Mouse (Mus musculus) forebrain, embryonic 15.5 days (tissue): ENCODE measurements around the gene Vmn1r210. TPM values are rescaled to one million over a fixed set of nuclear protein-coding genes. Genes with fewer than 3 reads are reported as not detected.
"Not testable (repeated sequence)": the region's sequence is repeated elsewhere in the genome, so short reads cannot be mapped to it uniquely, and the experiment has no call there.

ENCODE experiments used
- ATAC-seq: fragments of 200-750 bp; cut with Nextera tagmentation; replicated peaks from 2 replicates; pipeline ENCODE4 v1.8.0; 2017; ENCODE audit warnings: mild to moderate bottlenecking, moderate TSS enrichment, moderate library complexity
- H3K27ac ChIP-seq: fragments of 300-500 bp; sonication (generic); replicated peaks from 2 replicates; pipeline ENCODE4 v1.5.1; 2015; ENCODE audit warnings: mild to moderate bottlenecking, inconsistent platforms
- H3K27me3 ChIP-seq: fragments of 300-500 bp; sonication (generic); 2 replicates; pipeline ENCODE4 v1.6.1; 2015; ENCODE audit warnings: inconsistent platforms
- H3K36me3 ChIP-seq: fragments of 300-500 bp; sonication (generic); 2 replicates; pipeline ENCODE4 v1.6.1; 2015; ENCODE audit warnings: mild to moderate bottlenecking, inconsistent platforms
- H3K4me1 ChIP-seq: fragments of 300-500 bp; sonication (generic); 2 replicates; pipeline ENCODE4 v1.6.1; 2015; ENCODE audit warnings: inconsistent platforms
- H3K4me2 ChIP-seq: fragments of 300-500 bp; sonication (generic); replicated peaks from 2 replicates; pipeline ENCODE4 v1.6.1; 2015; ENCODE audit warnings: mild to moderate bottlenecking, inconsistent platforms
- H3K4me3 ChIP-seq: fragments of 300-500 bp; sonication (generic); 2 replicates; pipeline ENCODE4 v1.5.1; 2015; ENCODE audit warnings: mild to moderate bottlenecking, inconsistent platforms
- H3K9ac ChIP-seq: fragments of 300-500 bp; sonication (generic); replicated peaks from 2 replicates; pipeline ENCODE4 v1.6.1; 2015; ENCODE audit warnings: mild to moderate bottlenecking, inconsistent platforms
- H3K9me3 ChIP-seq: fragments of 300-500 bp; sonication (generic); 2 replicates; pipeline ENCODE4 v1.6.1; 2016; ENCODE audit warnings: inconsistent platforms
- WGBS: fragments of 180-500 bp; shearing (Covaris S2); methylation state at CpG from one replicate; pipeline ENCODE4 v1.1.7; 2015; ENCODE audit warnings: mixed read lengths; 5-methylcytosine and 5-hydroxymethylcytosine counted together
- polyA plus RNA-seq: library from polyadenylated mRNA; unstranded; fragments of >200 nt; fragmentation: Nextera tagmentation; extraction: Ambion mirVana; gene quantifications from 2 replicates; pipeline ENCODE4 v1.2.1, GENCODE M21; 2015

Vmn1r210 gene
- polyA plus RNA-seq = not detected in 2 replicates

DNA sequence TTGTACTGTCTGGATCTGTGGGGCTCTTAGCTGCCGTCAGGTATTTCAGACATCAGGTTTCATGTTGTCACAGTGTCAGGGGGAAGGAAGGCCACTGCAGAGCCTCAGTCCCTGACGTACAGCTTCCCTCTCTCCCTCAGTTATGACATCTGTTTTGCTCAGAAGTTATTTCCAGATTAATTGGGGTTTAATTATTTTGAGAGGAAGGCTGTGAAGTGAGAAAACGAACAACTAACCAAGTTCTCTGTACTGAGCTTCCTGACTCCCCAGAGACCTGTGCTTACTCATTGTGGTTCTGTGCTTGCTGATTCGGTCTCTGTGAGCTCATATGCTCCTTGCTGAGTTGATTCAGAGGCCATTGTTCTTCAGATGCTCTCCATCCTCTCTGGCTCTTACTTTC is at the start of gene Vmn1r210:
Vmn1r210 (minus strand) TSS at position 101 of the 400 bp plus-strand sequence.
- no peaks in the 10 kb centered on the region for H3K4me1 ChIP-seq
- no peaks in the 10 kb centered on the region for H3K9me3 ChIP-seq
- H3K27me3 ChIP-seq = no peaks in the 10 kb centered on the region
- H3K27ac ChIP-seq = no peak within 1 kb of the TSS
- no peak within 1 kb of the TSS for H3K9ac ChIP-seq
- H3K4me3 ChIP-seq = no peak within 1 kb of the TSS
- no peak within 1 kb of the TSS for H3K4me2 ChIP-seq
- no peaks in the 10 kb centered on the region for H3K36me3 ChIP-seq
- ATAC-seq = no peak
- WGBS = 59% methylated on average over 4 of the region's 4 CpGs

DNA sequence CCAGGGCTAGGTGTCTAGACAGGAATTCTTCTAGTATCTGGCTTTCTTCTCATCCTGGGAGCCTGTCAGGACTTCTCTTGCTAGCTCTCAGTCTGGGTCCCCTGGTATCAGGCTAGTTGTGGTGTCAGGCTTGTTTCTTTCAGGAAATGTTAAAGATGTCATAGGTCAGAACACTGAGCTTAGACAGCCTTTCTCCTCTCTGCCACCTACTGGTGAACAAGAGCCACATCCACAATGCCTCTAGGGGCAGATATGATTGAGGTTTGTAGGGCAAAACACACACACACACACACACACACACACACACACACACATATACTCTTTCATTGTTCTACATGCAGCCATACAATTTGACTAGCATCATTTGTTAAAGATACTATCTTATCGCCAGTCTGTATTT is 48.1 kb upstream of the Vmn1r210 start:
- no peak overlapping the region for H3K4me3 ChIP-seq
- H3K36me3 ChIP-seq = no peaks in the 10 kb centered on the region
- ATAC-seq = no peak
- no peaks in the 10 kb centered on the region for H3K27me3 ChIP-seq
- no peaks in the 10 kb centered on the region for H3K9me3 ChIP-seq
- H3K27ac ChIP-seq = no peak overlapping the region
- no peak overlapping the region for H3K4me2 ChIP-seq
- no peaks in the 10 kb centered on the region for H3K4me1 ChIP-seq
- 100% methylated on average over 1 of the region's 1 CpGs for WGBS
- H3K9ac ChIP-seq = no peak overlapping the region

DNA sequence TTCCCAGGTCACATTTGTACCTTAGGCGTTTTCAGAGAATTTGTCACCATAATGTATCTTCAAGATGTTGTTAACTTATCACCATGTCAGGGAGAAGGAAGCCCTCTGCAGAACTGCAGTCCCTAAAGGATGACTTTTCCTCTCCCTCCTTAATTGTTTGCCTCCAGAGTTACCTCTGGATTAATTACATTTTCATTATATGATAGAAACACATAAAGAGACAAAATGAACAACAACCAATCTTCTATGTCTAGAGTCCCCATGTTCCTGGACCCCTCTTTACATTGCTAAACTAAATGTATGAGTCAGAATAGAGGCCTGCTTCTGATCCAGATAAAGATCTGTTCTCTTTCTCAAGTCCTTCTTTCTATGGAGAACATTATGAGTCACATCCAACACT is 26.3 kb upstream of the Vmn1r210 start, which contains the start of gene Vmn1r211:
Vmn1r211 (minus strand) TSS at position 101 of the 400 bp plus-strand sequence.
- H3K27ac ChIP-seq = no peak within 1 kb of the TSS
- no peak for ATAC-seq
- no peak within 1 kb of the TSS for H3K4me3 ChIP-seq
- H3K27me3 ChIP-seq = no peaks in the 10 kb centered on the region
- H3K9me3 ChIP-seq = no peaks in the 10 kb centered on the region
- no peaks in the 10 kb centered on the region for H3K4me1 ChIP-seq
- H3K4me2 ChIP-seq = no peak within 1 kb of the TSS
- no peaks in the 10 kb centered on the region for H3K36me3 ChIP-seq
- H3K9ac ChIP-seq = no peak within 1 kb of the TSS
- 97% methylated on average over 1 of the region's 1 CpGs for WGBS

DNA sequence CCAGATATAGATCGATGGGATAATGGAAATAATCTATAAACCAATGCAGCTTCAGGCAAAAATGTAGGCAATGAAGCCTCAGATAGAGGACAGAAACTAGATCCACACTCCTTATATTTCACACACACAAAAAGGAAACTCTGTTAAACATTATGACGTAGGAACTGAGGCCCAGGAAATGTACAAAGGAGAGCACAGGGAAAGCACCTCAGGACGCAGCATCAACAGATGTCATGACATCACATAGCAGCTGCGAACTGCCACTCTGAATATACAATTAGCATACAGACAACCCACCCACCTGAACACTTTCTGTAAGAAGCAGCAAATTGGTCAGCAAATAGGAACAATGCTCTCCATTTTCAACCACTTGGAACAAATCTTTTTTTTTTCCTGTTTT is 23.6 kb upstream of the Vmn1r210 start:
- Histone ChIP-seq H3K9me3 (no peaks in the 10 kb centered on the region), H3K4me3 (no peak overlapping the region), H3K27ac (no peak overlapping the region), H3K4me2 (no peak overlapping the region), H3K9ac (no peak overlapping the region), H3K4me1 (no peaks in the 10 kb centered on the region), H3K36me3 (no peaks in the 10 kb centered on the region), H3K27me3 (no peaks in the 10 kb centered on the region)
- 58% methylated on average over 4 of the region's 4 CpGs for WGBS
- ATAC-seq = no peak

DNA sequence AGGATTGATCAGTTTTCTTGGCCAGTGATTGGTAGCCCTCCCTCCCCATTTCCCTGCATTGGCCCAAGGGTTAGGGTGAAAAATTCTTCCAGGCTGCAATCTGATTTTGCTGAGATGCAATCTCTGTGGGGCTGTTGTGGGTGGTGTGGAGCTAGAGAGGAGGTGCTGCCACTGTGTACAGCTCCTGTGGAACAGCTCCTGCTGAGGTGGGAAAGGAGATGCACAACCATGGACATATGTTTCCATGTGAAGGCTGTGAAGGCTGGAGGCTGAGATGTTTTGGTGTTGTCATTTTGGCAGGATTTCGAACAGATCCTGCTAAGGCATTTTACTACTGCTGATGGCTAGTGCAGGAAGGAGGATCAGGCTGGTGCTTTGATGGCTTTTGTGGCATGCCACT is 15.7 kb upstream of the Vmn1r210 start:
- no peak for ATAC-seq
- WGBS = 74% methylated on average over 1 of the region's 1 CpGs

DNA sequence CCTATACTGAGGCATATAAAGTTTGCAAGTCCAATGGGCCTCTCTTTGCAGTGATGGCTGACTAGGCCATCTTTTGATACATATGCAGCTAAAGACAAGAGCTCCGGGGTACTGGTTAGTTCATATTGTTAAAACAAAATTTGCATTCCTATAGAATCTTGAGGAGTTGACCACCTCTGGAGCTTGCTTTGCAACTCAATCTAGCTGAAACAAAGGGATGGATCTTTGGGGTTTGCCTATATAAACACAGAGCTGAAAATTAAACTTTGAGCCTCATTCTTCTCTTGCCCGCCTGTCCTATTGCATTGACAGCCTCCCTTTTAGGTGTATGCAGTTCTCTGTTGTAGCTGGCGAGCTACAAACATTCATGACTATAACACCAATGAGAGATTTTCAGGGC is 13.2 kb upstream of the Vmn1r210 start:
- not testable (repeated sequence) for H3K4me3 ChIP-seq, ATAC-seq
- 43% methylated on average over 3 of the region's 3 CpGs for WGBS

More for the DNA sequence above, 15.7 kb upstream of the Vmn1r210 start:
- Histone ChIP-seq H3K4me2 (no peak overlapping the region), H3K4me3 (no peak overlapping the region), H3K9ac (no peak overlapping the region), H3K4me1 (no peaks in the 10 kb centered on the region), H3K9me3 (no peaks in the 10 kb centered on the region), H3K27ac (no peak overlapping the region), H3K27me3 (no peaks in the 10 kb centered on the region), H3K36me3 (no peaks in the 10 kb centered on the region)

DNA sequence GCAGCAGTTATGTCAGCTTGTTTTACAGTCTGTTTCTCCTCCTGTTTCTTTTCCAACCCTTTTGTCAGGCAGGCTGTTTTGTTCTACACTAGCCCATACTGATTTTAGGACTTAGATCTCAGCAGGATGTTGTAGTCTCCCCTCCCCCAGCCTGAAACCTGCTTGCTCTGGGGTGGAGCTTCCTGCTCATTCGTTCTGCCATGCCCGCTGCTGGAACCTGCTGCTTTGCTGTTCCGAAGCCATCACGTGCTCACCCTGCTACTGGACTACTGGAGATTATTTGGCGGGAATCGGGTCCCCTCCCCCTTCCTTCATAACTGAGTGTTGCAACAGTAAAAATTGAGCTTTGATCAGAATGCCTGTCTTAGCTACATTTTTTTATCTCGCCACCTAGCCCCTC is 1.8 kb downstream of the Vmn1r210 start:
- WGBS = 37% methylated on average over 7 of the region's 7 CpGs
- H3K4me3 ChIP-seq, H3K9ac ChIP-seq, H3K27ac ChIP-seq, H3K36me3 ChIP-seq, ATAC-seq, H3K9me3 ChIP-seq, H3K4me1 ChIP-seq, H3K27me3 ChIP-seq, H3K4me2 ChIP-seq: not testable (repeated sequence)

More for the DNA sequence above, 13.2 kb upstream of the Vmn1r210 start:
- H3K4me1 ChIP-seq, H3K4me2 ChIP-seq, H3K9me3 ChIP-seq, H3K27ac ChIP-seq, H3K9ac ChIP-seq, H3K36me3 ChIP-seq, H3K27me3 ChIP-seq: not testable (repeated sequence)

DNA sequence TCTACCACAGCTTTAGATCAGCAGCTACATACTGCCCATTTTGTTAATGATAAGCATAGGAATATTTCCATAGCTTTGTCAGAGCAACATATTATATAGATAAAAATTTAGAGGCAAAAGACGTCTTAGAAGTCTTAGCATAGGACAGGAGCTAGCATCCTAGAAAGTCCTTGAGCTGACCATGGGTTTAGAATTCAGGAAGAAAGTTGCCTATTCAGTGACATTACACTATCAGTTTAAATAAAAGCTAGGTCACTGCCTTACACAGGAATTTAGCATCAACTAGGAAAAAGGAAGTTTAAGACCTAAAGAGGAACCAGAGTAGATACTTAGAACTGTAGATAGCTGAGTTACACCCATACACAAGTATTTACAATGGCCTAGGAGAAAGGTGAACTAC is 9.5 kb downstream of the Vmn1r210 start:
- not testable (repeated sequence) for H3K4me1 ChIP-seq, H3K27ac ChIP-seq, H3K9me3 ChIP-seq, H3K27me3 ChIP-seq, H3K36me3 ChIP-seq, H3K9ac ChIP-seq, H3K4me3 ChIP-seq, ATAC-seq, H3K4me2 ChIP-seq
- WGBS = 89% methylated on average over 1 of the region's 1 CpGs

DNA sequence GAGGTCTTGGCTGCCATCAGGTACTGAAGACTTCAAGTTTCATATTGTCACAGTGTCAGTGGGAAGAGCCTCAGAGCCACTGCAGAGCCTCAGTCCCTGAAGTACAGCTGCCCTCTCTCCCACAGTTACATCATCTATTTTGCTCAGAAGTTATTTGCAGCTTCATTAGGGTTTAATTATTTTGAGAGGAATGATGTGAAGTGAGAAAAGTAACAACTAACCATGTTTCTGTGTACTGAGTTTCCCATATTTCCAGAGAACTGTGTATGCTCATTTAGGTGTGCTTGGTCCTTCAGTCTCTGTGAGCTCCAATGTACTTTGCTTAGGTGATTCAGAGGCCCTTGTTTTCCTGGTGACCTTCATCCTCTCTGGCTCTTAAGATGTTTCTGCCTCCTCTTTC is 21.6 kb downstream of the Vmn1r210 start, which contains the start of gene Vmn1r209:
Vmn1r209 (minus strand) TSS at position 101 of the 400 bp plus-strand sequence.
- not testable (repeated sequence) for H3K4me1 ChIP-seq, H3K9me3 ChIP-seq, H3K36me3 ChIP-seq, H3K27ac ChIP-seq, H3K27me3 ChIP-seq, H3K4me3 ChIP-seq, H3K9ac ChIP-seq, H3K4me2 ChIP-seq, ATAC-seq

DNA sequence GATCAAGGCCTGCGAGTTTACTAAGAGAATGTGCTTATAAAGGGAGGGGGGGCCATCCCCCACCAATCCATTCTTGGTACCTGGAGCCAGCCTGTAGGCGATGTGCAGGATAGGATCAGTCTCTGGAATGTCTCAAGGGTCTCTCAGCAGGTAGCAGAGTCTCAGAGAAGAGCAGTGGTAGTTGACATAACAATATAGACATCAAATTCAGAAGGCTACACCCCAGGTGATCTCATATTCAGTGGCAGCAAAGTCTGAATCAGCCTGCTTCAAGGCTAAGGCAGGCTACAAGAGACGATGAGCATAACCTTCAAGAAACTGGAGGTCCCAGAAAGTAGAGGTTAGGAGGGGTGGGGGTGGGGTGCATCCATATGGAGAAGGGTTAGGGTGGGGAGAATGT is 43.1 kb downstream of the Vmn1r210 start:
- not testable (repeated sequence) for H3K4me3 ChIP-seq, H3K27me3 ChIP-seq, H3K27ac ChIP-seq, ATAC-seq, H3K36me3 ChIP-seq, H3K4me2 ChIP-seq, H3K9ac ChIP-seq, H3K4me1 ChIP-seq, H3K9me3 ChIP-seq
- 88% methylated on average over 3 of the region's 3 CpGs for WGBS

DNA sequence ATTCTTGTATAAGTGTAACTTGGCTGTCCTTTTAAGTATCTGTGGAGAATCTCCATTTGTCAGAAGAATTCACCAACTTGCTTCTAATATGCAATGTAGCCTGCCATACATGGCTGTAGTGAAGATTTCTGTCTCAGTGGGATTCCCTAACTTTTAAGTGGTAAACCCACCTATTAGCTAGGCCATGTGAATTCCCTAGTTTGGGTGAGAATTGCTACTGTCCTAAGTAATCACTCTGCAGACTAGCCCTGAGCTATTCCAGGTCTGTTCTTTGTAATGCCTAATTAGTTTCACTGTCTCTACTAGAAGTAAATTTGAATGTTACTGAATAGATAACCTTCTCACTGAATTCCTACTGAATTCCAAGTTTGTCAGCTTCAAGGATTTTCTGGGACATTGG is 47.0 kb downstream of the Vmn1r210 start:
- not testable (repeated sequence) for H3K4me2 ChIP-seq, H3K9me3 ChIP-seq, H3K27me3 ChIP-seq, H3K36me3 ChIP-seq, H3K4me3 ChIP-seq, H3K27ac ChIP-seq, H3K9ac ChIP-seq, H3K4me1 ChIP-seq, ATAC-seq

DNA sequence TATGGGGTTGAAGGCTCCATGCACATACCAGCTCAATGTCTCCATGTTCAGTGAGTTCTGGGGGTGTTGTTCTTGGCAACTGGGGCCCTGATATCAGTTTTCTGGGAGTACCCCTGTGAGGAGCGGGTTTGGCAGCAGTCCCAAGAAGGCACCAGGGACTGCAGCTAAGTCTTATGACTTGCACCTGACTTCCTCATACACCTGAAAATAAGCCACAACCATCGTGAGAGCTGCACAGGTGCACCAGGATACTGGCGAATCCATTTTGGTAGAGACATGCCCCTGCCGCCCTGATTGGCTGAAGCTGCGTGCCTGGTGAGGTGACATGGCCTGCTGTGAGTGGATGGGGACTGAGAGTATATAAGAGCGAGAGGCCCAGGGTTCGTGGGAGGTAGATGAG is 53.8 kb downstream of the Vmn1r210 start, which contains the start of gene Vmn1r208:
Vmn1r208 (minus strand) TSS at position 101 of the 400 bp plus-strand sequence.
- H3K4me2 ChIP-seq, H3K4me3 ChIP-seq, H3K27ac ChIP-seq, H3K9ac ChIP-seq, H3K9me3 ChIP-seq, H3K4me1 ChIP-seq, H3K27me3 ChIP-seq, ATAC-seq, H3K36me3 ChIP-seq: not testable (repeated sequence)
- no CpG with 5 or more reads among the region's 7 CpGs for WGBS
